Mouse (Mus musculus) forelimb bud, embryonic 11.5 days (tissue): ENCODE results near the gene Zfp612.
"Not testable (repeated sequence)": the region's sequence is repeated elsewhere in the genome, so short reads cannot be mapped to it uniquely, and the experiment has no call there.

Experiments
- DNase-seq: peaks from one replicate; pipeline ENCODE4 v3.0.0-alpha.2; 2012; ENCODE audit warnings: low read depth, low spot score

The Zfp612 gene

GRCm38 (mm10) chr8:110079282-110080221 is at the start of gene Zfp612:
TSS of gene Zfp612 (plus strand) at chr8:110079746.
- peak; percentile 45 for DNase-seq

DNA sequence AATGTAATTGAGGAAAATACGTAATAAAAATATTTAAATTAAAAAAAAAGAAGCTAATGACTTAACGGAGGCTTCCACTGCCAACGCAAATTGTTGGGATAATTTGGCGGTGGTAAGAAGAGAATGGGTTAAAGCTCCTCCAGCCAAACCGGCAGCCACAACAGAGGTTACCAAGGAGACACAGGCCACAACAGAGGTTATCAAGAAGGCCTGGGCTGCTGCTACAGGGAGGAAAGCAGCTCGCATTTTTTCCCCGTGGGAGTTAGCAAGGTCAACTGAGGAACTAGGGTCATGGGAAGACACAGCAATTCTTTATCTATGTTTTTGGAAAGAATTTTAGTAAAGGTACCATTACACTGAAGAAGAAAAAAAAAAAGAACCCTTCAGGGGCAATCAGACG is 45.8 kb upstream of the Zfp612 start:
- not testable (repeated sequence) for DNase-seq

GRCm38 (mm10) chr8:110034331-110034730 is 45.2 kb upstream of the Zfp612 start:
- DNase-seq: no peak

- no peak for DNase-seq
Measured at GRCm38 (mm10) chr8:110036156-110036555, 43.4 kb upstream of the Zfp612 start.

- no peak for DNase-seq
Measured at GRCm38 (mm10) chr8:110039216-110039615, 40.3 kb upstream of the Zfp612 start.

- DNase-seq: no peak
Measured at GRCm38 (mm10) chr8:110039659-110040058, 39.9 kb upstream of the Zfp612 start, which contains the start of gene Chst4. TSS of gene Chst4 (minus strand) at chr8:110039740.

GRCm38 (mm10) chr8:110040509-110040908 is 39.0 kb upstream of the Zfp612 start:
- DNase-seq: no peak

GRCm38 (mm10) chr8:110051208-110051607 is 28.3 kb upstream of the Zfp612 start:
- no peak for DNase-seq

DNA sequence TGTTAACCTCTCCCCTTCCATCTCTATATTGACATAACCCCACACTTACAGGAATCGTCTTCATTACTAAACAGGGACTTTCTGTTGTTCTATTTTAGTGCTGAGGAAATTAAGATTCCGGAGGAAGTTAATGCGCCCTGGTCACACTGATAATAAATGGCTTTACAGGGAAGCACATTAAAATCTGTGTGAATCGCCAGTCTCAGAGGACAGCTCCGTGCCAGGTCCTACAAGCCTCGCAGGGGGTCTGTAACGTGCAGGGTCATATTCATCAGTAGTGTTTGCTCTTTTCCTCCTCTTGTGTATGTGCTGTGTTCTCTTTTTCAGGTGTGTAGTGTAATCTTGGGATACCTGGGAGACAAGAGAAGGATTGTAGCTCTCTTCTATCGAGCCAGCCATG is 21.3 kb upstream of the Zfp612 start:
- no peak for DNase-seq

DNA sequence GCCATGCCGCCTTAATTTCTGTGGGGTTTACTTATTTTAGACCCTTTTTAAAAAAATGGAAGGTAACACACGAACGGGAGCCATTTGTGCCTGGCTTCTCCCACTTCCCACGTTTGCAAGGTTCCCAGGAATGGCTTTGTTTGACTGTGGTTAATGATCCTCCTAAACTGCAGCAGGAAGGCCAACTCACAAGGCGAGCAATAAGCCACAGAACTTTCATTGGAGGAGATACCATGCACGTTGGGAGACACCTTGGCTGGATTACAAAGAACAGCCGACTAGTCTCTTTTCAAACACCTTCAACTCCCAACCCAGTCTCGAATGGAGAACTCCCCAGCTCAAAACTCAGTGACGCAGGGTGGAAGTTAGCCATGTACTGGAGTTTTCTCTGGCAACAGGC is 15.4 kb upstream of the Zfp612 start:
- no peak for DNase-seq

DNA sequence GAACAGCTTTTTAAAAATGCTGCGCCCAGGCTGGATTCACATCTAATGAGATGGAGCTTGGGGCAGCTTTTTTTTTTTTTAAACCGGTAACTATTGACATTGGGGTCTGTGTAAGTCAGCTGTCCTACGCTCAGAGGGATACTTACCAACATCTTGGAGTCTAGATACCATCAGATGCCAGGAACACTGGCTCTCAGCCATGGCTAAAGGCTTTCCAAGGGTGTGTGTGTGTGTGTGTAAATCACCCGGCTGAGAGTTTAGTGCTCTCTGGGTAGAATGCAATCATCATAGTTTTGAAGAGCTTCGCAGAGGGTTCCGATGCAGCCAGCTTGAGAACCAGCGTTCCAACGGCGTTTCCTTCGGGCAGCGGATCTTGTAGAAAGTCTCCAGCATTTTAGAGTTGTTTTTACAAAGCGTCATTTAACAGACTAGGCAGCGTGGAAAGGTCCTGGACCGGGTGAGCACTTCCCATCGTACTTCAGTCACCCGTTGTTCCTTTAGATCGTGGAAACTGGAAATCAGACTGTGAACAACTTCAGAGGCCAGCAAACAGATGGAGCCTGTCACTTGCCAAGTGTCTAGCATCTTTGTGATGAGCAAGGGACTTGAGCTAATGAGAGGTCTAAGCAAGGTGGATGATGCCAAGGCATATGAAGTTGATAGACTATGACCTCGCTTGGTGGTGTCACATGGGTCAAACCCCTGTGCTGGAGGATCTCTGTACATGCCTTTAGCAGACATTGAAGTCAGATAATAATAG is 14.8 kb upstream of the Zfp612 start:
- no peak for DNase-seq

GRCm38 (mm10) chr8:110065676-110066075 is 13.9 kb upstream of the Zfp612 start:
- DNase-seq: no peak

DNA sequence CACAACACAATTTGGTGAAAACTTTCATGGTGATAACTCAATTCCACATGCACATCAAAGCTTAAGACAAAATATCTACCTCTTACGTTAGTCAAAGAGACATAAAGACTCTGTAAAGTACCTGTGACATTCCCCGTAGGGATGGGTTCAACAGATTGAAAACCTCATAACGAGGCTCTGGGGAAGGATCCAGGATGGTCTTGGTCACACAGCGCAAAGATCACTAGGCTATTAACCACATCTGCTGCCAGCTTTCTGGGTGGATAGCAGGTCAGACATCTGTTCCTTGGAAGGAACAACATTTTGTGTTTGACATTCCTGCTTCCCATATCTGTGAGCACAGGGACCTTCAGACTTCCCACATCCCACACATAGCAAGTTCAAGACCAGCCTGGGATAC is 9.8 kb upstream of the Zfp612 start:
- no peak for DNase-seq

DNA sequence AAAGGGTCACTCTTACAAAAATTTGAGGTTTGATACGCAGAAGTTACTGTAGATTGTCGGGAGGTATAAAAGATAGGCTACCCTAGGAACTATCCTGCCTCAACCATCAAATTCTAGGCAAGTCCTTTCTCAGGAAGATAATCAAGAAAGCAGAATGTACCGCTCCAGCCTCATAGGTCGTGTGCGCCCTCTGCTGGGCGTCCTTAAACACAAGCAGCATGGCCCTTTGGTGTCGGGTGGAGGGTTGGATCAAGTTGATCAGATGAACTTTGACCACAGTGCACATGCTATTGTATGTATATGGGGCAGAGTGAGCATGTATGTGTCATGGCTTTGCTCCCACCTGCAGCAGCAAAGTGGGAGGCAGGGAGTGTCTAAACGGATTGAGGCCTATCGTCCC is 7.9 kb upstream of the Zfp612 start:
- peak; percentile 78 for DNase-seq

GRCm38 (mm10) chr8:110074496-110074895 is 5.0 kb upstream of the Zfp612 start:
- DNase-seq: no peak

- peak; percentile 2 for DNase-seq
Measured at GRCm38 (mm10) chr8:110082416-110083105, 3.0 kb downstream of the Zfp612 start.

- DNase-seq: no peak
Measured at GRCm38 (mm10) chr8:110091869-110092268, 12.3 kb downstream of the Zfp612 start.

- DNase-seq: no peak
Measured at GRCm38 (mm10) chr8:110100907-110101306, 21.4 kb downstream of the Zfp612 start, which contains the start of gene Gm21964. TSS of gene Gm21964 (plus strand) at chr8:110101207.

- no peak for DNase-seq
Measured at GRCm38 (mm10) chr8:110101676-110102075, 22.1 kb downstream of the Zfp612 start.

- no peak for DNase-seq
Measured at GRCm38 (mm10) chr8:110102653-110103052, 23.1 kb downstream of the Zfp612 start, which contains the start of gene Gm17720. TSS of gene Gm17720 (minus strand) at chr8:110102753.

DNA sequence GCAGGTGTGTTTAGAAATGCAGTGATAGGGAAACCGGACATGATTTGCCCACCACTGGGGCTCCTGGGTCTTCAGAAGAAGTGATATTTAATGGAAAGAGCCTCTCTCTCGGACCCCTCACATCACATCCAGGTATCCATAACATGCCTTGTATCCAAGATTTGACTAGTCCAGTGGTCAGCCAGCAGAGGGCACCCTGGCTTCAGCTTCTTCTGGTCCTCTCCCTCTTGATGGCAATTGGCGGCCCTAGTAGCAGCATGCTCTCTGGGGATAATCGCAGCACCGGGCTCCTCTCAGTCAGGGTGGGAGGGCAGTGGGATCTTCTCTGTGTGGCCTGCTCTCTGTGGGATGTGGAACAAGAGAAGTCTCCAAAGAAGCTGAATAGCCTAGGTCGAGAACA is 40.2 kb downstream of the Zfp612 start:
- DNase-seq: peak; percentile 18

GRCm38 (mm10) chr8:110130537-110130936 is 51.0 kb downstream of the Zfp612 start:
- peak; percentile 79 for DNase-seq
